Mouse (Mus musculus) megakaryocyte, embryonic 14.5 days (primary cell): Measurements from ENCODE around the gene Tmem14c. TPM values are rescaled to one million over a fixed set of nuclear protein-coding genes. Genes with fewer than 3 reads are reported as not detected.

ENCODE experiments used
- H3K27me3 ChIP-seq: replicated peaks from 2 replicates; pipeline ENCODE3; 2012; ENCODE audit warnings: inconsistent platforms
- H3K36me3 ChIP-seq: replicated peaks from 2 replicates; pipeline ENCODE3; 2012; ENCODE audit warnings: low read length, inconsistent platforms, mixed read lengths
- H3K4me1 ChIP-seq: 2 replicates; pipeline ENCODE4 v1.6.1; 2012; ENCODE audit warnings: inconsistent platforms
- H3K4me3 ChIP-seq: replicated peaks from 2 replicates; pipeline ENCODE3; 2012; ENCODE audit warnings: moderate library complexity, mild to moderate bottlenecking, inconsistent platforms
- H3K9me3 ChIP-seq: 2 replicates; pipeline ENCODE4 v1.6.1; 2012; ENCODE audit warnings: inconsistent platforms
- FLI1 ChIP-seq: IDR thresholded peaks from 2 replicates; pipeline ENCODE4 v1.6.1; 2012; ENCODE audit warnings: low read length, inconsistent platforms, mixed read lengths
- GATA1 ChIP-seq: IDR thresholded peaks from 3 replicates; pipeline ENCODE4 v1.6.1; 2012; ENCODE audit warnings: mixed read lengths, low read length, inconsistent platforms, borderline replicate concordance
- polyA plus RNA-seq: library from polyadenylated mRNA; stranded (reverse); fragments of >175 nt; gene quantifications from 2 replicates; pipeline ENCODE4 v1.2.3, GENCODE M21; 2012; ENCODE audit warnings: low replicate concordance; ENCODE audit not compliant: insufficient read depth

The Tmem14c gene
- polyA plus RNA-seq, 1 experiment: 191 TPM

DNA sequence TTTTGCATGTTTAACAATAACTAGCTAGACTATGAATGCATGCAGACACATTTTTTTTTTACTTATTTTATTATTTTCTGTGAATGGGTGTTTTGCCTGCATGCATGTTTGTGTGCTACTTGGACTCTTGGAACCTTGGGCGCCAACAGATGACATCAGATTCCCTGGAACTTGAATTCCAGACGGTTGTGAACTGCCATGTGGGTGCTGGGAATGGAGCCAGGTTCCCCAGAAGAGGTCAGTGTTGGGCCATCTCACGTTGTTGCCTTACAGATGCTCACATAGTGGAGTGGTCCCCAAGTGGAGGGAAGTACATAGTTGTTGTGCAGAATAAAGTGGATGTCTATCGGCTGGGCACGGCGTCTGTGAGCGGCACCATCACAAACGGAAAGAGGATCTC, 7.1 kb upstream of the Tmem14c start:
- H3K36me3 ChIP-seq: peaks cover 96% of the 10 kb centered on the region
- H3K4me3 ChIP-seq: no peak overlapping the region
- H3K27me3 ChIP-seq: no peaks in the 10 kb centered on the region
- peaks cover 42% of the 10 kb centered on the region for H3K4me1 ChIP-seq
- no peaks in the 10 kb centered on the region for H3K9me3 ChIP-seq
- TF ChIP-seq GATA1: no peak
- no peak for TF ChIP-seq FLI1

DNA sequence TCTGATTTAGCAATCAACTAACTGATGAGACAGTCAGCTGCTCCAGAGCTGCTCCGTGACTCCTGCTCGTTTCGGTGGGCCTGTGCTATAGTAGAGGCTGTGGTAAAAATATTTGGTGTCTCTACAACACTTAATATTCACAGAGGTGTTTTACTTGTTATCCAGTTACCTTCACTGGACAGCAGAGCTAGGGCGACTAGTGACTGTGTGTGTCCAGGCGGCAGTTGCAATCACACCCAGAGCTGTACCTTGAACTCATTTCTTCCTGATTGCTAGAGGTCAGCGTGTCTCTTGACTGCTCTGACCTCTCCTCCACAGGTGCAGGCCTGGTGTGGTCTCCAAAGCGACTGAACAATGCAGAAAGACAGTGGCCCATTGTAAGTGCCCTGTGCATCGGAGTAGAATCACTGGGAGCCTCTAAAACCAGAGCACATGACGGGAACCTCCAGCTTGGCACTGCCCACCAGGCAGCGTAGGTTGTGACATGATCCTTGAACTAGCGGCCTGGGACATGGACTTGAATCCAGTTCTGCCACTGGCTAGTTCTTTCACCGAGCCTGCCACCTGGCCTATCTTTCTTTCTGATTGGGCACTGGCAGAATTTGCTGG, 809 bp downstream of the Tmem14c start:
- Histone ChIP-seq H3K4me3 (peak overlapping the region; percentile 95), H3K4me1 (peaks cover 83% of the 10 kb centered on the region), H3K36me3 (peaks cover 80% of the 10 kb centered on the region), H3K27me3 (no peaks in the 10 kb centered on the region), H3K9me3 (no peaks in the 10 kb centered on the region)
- TF ChIP-seq FLI1 (no peak), GATA1 (no peak)

- H3K4me1 ChIP-seq: peaks cover 76% of the 10 kb centered on the region
- H3K9me3 ChIP-seq: no peaks in the 10 kb centered on the region
- peaks cover 80% of the 10 kb centered on the region for H3K36me3 ChIP-seq
- peak overlapping the region; percentile 24 for H3K4me3 ChIP-seq
- no peaks in the 10 kb centered on the region for H3K27me3 ChIP-seq
- TF ChIP-seq GATA1 (no peak), FLI1 (no peak)
Observed at GRCm38 (mm10) chr13:41017832-41018231, 1.7 kb downstream of the Tmem14c start.

GRCm38 (mm10) chr13:41018236-41018635, 2.1 kb downstream of the Tmem14c start:
- peaks cover 80% of the 10 kb centered on the region for H3K36me3 ChIP-seq
- H3K9me3 ChIP-seq: no peaks in the 10 kb centered on the region
- H3K4me1 ChIP-seq: peaks cover 72% of the 10 kb centered on the region
- H3K4me3 ChIP-seq: peak overlapping the region; percentile 4
- TF ChIP-seq GATA1 (no peak), FLI1 (no peak)
- H3K27me3 ChIP-seq: no peaks in the 10 kb centered on the region

- H3K27me3 ChIP-seq: no peaks in the 10 kb centered on the region
- peak overlapping the region; percentile 67 for H3K4me3 ChIP-seq
- TF ChIP-seq GATA1 (no peak), FLI1 (no peak)
- no peaks in the 10 kb centered on the region for H3K9me3 ChIP-seq
- peaks cover 83% of the 10 kb centered on the region for H3K36me3 ChIP-seq
- peaks cover 67% of the 10 kb centered on the region for H3K4me1 ChIP-seq
Observed at GRCm38 (mm10) chr13:41018756-41019591, 2.9 kb downstream of the Tmem14c start.

- H3K27me3 ChIP-seq: no peaks in the 10 kb centered on the region
- peaks cover 78% of the 10 kb centered on the region for H3K36me3 ChIP-seq
- no peaks in the 10 kb centered on the region for H3K9me3 ChIP-seq
- H3K4me1 ChIP-seq: peaks cover 52% of the 10 kb centered on the region
- TF ChIP-seq FLI1: no peak
- H3K4me3 ChIP-seq: peak overlapping the region; percentile 69
Observed at GRCm38 (mm10) chr13:41020494-41020893, 4.4 kb downstream of the Tmem14c start.

GRCm38 (mm10) chr13:41021607-41022006, 5.5 kb downstream of the Tmem14c start:
- Histone ChIP-seq H3K36me3 (peaks cover 78% of the 10 kb centered on the region), H3K27me3 (no peaks in the 10 kb centered on the region), H3K9me3 (no peaks in the 10 kb centered on the region), H3K4me3 (no peak overlapping the region), H3K4me1 (peaks cover 48% of the 10 kb centered on the region)
- TF ChIP-seq FLI1: no peak
- TF ChIP-seq GATA1: no peak

- H3K4me1 ChIP-seq: peaks cover 43% of the 10 kb centered on the region
Observed at GRCm38 (mm10) chr13:41022099-41022498, 6.0 kb downstream of the Tmem14c start.

DNA sequence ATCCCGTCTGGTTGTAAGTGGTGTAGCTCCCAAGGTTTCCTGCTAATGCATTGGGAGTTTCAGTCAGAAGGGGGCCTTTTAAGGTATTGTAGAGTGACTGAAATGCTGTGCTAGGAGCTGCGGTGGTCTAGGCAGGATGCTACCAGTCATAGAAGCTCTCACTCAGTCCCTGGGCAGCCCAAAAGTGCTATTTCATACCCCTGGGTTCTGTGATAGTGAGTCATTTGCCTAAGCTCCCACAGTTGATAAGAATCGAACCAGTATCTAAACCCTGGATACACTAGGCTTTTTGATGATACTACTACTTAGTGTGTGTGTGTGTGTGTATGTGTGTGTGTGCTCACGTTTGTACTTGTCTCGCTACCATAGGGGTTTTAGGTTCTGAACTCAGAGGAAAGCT, 14.0 kb downstream of the Tmem14c start:
- no peak overlapping the region for H3K4me3 ChIP-seq
- no peaks in the 10 kb centered on the region for H3K36me3 ChIP-seq
- TF ChIP-seq GATA1 (no peak), FLI1 (no peak)
- peaks cover 4% of the 10 kb centered on the region for H3K9me3 ChIP-seq
- peaks cover 29% of the 10 kb centered on the region for H3K4me1 ChIP-seq
- H3K27me3 ChIP-seq: peaks cover 15% of the 10 kb centered on the region

More at GRCm38 (mm10) chr13:41022099-41022498, 6.0 kb downstream of the Tmem14c start:
- Histone ChIP-seq H3K4me3 (no peak overlapping the region), H3K36me3 (peaks cover 75% of the 10 kb centered on the region), H3K9me3 (no peaks in the 10 kb centered on the region), H3K27me3 (no peaks in the 10 kb centered on the region)
- no peak for TF ChIP-seq GATA1
- no peak for TF ChIP-seq FLI1

GRCm38 (mm10) chr13:41042511-41042910, 26.4 kb downstream of the Tmem14c start:
- TF ChIP-seq GATA1: no peak
- no peak for TF ChIP-seq FLI1
- no peaks in the 10 kb centered on the region for H3K4me1 ChIP-seq
- H3K36me3 ChIP-seq: no peaks in the 10 kb centered on the region
- H3K4me3 ChIP-seq: no peak overlapping the region
- peaks cover 30% of the 10 kb centered on the region for H3K27me3 ChIP-seq
- no peaks in the 10 kb centered on the region for H3K9me3 ChIP-seq

DNA sequence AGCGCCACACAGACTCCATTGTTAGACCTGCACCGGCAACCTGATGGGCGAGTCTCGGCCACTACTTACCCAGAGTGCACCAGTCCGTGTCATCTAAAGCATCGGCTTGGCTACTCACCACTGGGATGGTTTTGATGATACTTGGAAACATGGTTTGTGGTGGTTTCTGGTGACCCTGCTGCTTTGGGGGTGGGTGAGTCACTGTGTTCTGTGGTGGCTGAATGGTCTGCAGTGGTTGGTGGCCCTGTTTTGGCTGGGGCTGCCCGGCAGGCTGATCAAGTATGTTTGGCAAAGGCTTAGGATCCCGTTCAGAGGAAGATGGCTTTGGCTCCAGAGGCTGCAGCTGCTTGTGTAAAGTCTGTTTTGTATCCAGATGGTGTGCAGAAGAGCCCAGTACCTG, 29.8 kb downstream of the Tmem14c start:
- H3K4me1 ChIP-seq: no peaks in the 10 kb centered on the region
- H3K36me3 ChIP-seq: no peaks in the 10 kb centered on the region
- TF ChIP-seq GATA1 (no peak), FLI1 (no peak)
- H3K4me3 ChIP-seq: no peak overlapping the region
- peaks cover 23% of the 10 kb centered on the region for H3K27me3 ChIP-seq
- no peaks in the 10 kb centered on the region for H3K9me3 ChIP-seq
